Mouse (Mus musculus) gastrocnemius, adult 2 months (tissue): Measurements from ENCODE around the gene Sgms2. TPM values are rescaled to one million over a fixed set of nuclear protein-coding genes. Genes with fewer than 3 reads are reported as not detected.

Experiments used
- DNase-seq: peaks from one replicate; pipeline ENCODE4 v3.0.0; 2022
- H3K27ac ChIP-seq: fragments of 200-600 bp; 2 replicates; pipeline ENCODE4 v1.8.1; 2022; ENCODE audit warnings: mild to moderate bottlenecking
- H3K4me3 ChIP-seq: fragments of 200-600 bp; 2 replicates; pipeline ENCODE4 v1.8.1; 2022; ENCODE audit warnings: mild to moderate bottlenecking, moderate library complexity
- CTCF ChIP-seq: fragments of 200-600 bp; IDR thresholded peaks from 2 replicates; pipeline ENCODE4 v1.8.1; 2022; ENCODE audit warnings: antibody characterized with exemption, mild to moderate bottlenecking, moderate library complexity
- intact Hi-C: fragments of 180-260 bp; cut with DNase I; formaldehyde crosslinking; loops from one replicate; pipeline ENCODE4 v1.15.1; 2025
- total RNA-seq, 2 experiments: library from RNA; stranded (reverse); gene quantifications; 2 replicates each; pipeline ENCODE4 v1.2.3; 2021

The Sgms2 gene
- total RNA-seq, 2 experiments from 2014 or later, result 1.7 to 2.4 TPM

DNA sequence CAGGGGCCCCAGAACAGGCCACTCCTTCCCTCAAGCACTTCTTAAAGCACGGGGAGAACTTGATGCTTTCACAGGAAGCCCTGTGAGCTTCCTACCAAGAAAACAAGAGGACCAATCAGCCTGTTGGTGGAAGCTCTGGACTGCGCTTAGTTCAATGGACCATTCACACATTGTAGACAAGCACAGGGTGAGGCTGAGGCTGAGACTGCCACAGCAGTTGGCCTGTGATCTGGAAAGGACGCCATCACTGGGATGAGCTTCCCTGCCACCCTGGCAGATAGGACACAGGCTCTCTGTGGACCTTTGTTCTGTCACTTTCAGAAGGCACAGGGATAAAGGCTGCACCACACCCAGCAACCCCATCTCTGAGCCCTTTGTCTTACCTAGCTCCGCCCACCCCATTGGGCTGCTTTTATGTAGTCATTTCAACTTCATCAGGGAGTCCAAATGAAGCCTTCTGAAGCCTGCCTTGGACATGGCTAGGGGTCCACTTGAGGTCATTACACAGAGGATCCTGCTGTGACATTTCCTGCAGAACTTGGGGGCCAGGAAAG is 175.2 kb downstream of the Sgms2 start:
- Histone ChIP-seq H3K27ac (no peak overlapping the region), H3K4me3 (no peak overlapping the region)
- intact Hi-C loops, result no loop called here
- no peak for TF ChIP-seq CTCF
- no peak for DNase-seq

DNA sequence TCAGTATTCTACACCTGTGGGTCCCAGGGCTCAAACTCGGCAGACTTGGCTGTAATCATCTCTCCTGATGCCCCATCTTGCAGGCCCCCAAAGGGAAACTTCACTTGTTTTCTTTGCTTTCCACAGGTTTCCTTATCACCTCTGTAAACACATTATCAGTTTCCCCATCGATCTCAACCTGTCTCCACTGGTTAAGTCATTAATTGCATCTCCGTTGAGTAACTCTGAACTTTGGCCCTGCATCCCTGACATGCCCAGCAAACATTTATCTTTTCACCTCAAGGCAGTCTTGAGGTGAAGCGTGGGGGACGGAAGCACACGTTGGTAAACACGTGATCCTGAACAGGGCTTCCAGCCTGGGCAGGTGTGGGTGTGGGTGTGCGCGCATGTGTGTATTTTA is 178.9 kb downstream of the Sgms2 start:
- Histone ChIP-seq H3K27ac (no peak overlapping the region), H3K4me3 (no peak overlapping the region)
- intact Hi-C loops, result no loop called here
- no peak for DNase-seq
- TF ChIP-seq CTCF, result no peak

DNA sequence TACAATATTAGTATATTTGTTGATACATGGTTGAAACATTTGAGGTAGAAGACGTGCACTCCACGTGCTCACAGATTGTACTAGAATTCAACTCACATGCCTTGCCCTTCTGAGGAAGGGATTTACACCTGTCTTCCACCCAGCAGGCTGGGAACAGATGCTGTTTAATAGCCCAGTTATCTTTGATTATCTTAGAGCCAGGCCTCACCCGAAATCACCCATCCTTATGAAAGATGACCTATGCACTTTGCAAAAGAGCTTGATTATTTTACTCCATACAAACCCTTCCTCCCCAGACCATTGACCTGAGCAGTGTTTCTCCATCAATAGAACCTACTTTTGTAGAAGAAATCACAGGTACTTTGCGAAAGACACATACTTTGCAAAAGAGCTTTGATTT is 180.6 kb downstream of the Sgms2 start:
- H3K27ac ChIP-seq, result no peak overlapping the region
- H3K4me3 ChIP-seq, result no peak overlapping the region
- TF ChIP-seq CTCF, result no peak
- DNase-seq, result no peak
- intact Hi-C loops, result no loop called here

DNA sequence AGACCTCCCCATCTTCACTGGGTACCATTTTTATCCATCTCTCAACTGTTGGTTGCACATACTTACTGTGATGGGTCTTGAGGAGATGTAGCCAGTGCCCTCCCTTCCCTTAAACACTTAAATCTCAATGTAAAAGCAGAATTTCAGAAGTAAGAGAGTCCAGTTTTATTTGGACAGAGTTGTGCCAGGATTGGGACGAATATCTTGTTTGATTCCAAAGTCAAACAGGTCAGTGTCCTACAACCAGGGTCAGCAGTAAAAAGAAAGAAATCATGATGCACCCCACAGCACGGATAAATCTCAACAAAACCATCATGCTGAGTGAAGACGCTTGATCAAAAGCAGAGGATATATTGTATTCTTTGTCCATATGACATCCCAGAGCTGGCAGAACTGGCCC is 183.4 kb downstream of the Sgms2 start:
- no peak for TF ChIP-seq CTCF
- no peak overlapping the region for H3K27ac ChIP-seq
- intact Hi-C loops, result no loop called here
- H3K4me3 ChIP-seq, result no peak overlapping the region
- no peak for DNase-seq

DNA sequence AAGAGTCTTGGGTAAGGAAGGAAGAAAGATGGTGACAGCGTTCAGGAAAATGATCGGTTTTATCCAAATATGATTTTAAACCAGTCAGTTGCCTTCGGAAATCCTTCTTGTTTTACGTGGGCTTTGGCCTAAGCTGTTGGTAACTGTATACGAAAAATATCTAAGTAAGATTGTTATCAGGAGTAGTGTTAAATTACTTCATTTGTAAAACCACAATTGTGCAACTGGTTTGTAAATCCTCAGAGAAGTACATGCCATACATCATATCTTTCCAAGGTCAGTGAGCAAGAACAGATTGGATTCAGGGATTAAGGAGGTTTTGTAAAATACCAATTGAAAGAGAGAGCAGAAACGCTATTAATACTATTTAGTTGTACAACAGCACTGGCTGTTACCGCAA is 185.0 kb downstream of the Sgms2 start:
- no peak overlapping the region for H3K4me3 ChIP-seq
- DNase-seq, result no peak
- intact Hi-C loops, result no loop called here
- no peak overlapping the region for H3K27ac ChIP-seq
- TF ChIP-seq CTCF, result no peak

DNA sequence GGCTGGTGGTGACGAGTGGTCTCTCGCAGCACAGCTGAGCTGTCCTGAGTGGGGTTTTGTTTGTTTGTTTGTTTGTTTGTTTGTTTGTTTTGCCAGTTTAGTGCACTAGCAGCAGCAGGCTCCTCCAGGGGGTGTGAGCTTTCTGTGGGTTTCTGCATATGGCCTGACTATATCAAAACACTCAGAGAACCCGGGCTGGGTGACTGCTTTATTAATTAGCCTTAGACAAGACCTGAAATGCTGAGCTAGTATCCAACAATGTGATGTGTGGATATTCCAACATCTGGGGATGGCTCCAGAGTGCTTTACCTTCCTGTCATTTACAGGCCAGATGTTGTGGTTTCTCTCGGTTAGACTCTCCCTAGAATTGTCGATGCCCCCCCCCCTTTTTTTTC is 187.9 kb downstream of the Sgms2 start:
- H3K27ac ChIP-seq, result peak overlapping the region; percentile 94
- no peak for TF ChIP-seq CTCF
- intact Hi-C loops, result no loop called here

DNA sequence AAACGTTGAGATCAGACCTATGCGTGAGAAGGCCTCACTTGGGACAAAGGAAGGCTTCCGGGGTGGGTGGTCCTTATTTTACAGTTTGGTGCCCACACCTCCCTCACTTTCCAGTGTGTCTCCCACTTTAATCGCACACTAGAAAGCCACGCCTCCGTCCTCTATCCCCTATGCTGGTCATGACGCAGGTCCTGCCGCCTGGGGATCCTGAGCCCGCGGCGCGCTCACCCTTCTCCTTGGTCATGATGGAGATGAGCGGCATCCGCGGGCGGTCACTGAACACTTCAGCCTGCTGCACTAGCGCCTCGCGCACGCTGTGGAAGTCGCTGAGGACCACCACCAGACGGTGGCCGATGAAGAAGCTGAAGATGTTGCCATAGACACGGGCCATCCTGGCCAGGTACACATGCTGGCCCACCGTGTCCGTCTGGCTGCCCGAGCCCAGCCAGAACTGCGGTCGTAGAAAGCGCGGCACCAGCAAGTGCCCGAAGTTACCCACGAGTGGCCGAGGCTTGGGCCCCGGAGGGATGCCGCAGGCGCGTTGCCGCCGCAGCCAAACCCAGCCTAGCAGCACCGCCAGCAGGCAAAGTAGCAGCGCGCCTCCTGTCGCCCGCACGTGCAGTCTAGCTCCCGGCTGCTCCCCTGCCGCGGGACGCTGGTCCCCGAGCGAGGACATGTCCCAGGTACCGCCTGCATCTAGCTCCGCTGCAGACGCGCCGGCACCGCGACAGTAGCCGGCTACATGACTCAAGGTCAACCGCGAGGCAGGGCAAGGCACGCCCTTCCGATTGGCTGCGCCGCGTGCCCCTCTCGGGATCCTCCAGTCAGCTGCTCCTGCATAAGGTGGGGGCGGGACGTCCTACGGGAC is 188.5 kb downstream of the Sgms2 start, which contains the start of gene Cyp2u1:
Cyp2u1 (minus strand) TSS at position 776 of the 868 bp plus-strand sequence.
- peak; percentile 14; the same call in 1 of the 2 replicates for TF ChIP-seq CTCF
- H3K27ac ChIP-seq, result peak within 1 kb of the TSS; percentile 94
- intact Hi-C loops, result no loop called here
- DNase-seq, result peak; percentile 96
- peak within 1 kb of the TSS; percentile 99 for H3K4me3 ChIP-seq

More for the DNA sequence above, 187.9 kb downstream of the Sgms2 start:
- DNase-seq, result no peak
- peak overlapping the region; percentile 99 for H3K4me3 ChIP-seq

DNA sequence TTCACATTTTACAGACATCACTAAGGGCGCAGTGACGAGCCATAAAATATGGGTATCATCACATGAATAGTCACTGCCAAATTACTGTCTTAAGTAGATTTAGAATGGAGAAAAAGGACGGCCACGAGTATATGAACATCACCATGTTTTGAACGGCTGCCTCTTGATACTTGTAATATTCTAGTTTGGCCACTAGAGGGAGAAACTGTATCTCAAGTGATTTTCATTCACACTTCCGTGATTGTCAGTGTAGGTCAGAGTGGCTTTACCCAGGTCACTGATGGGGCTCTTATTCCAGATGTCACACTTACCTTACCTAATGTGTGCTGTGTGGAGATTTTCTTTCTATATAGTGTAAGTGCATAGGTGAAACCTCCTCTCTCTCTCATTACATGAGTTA is 191.3 kb downstream of the Sgms2 start:
- DNase-seq, result no peak
- intact Hi-C loops, result loop anchor here (1.0 kb wide), 1 partner anchor 252 kb away; no protein-coding TSS in a partner anchor
- TF ChIP-seq CTCF, result peak; percentile 79
- no peak overlapping the region for H3K4me3 ChIP-seq
- H3K27ac ChIP-seq, result no peak overlapping the region

DNA sequence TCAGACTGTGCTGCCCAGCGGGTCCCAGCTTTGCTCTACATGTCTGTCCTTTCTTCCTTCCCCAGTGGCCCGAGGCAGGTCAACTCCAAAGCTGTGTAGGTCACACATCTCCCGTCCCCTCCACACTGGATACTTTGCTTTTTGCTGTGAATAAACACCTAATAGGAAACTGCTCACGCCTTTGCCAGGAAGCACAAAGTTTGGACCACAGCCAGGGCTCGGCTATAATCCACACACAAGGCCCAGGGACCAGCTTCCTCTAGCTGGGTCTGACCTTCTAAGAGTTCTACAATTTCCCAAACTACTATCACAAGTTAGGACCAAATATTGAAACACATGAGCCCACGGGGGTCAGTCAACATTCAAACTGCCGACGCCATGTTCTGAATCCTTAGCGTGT is 192.1 kb downstream of the Sgms2 start:
- intact Hi-C loops, result no loop called here
- Histone ChIP-seq H3K4me3 (no peak overlapping the region), H3K27ac (no peak overlapping the region)
- no peak for TF ChIP-seq CTCF
- DNase-seq, result no peak

DNA sequence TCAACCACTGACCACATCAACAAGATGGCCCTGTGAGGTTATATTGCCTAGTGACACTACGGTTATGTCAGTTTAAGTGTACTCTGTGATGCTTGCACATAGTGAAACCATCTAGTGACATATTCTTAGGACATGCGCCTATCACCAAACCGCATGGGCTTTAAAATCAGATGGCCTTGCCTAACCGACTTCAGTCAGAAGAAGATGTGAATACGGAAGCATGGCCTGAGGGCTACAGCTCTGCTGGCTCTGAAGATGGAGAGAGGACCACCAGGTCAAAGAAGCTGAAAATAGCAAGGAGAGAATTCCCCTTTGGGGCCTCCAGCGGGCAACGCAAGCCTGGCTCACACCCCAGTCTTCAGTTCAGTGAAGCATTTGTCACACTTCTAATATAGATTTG is 194.3 kb downstream of the Sgms2 start:
- Histone ChIP-seq H3K4me3 (no peak overlapping the region), H3K27ac (no peak overlapping the region)
- no peak for DNase-seq
- intact Hi-C loops, result no loop called here
- TF ChIP-seq CTCF, result no peak

DNA sequence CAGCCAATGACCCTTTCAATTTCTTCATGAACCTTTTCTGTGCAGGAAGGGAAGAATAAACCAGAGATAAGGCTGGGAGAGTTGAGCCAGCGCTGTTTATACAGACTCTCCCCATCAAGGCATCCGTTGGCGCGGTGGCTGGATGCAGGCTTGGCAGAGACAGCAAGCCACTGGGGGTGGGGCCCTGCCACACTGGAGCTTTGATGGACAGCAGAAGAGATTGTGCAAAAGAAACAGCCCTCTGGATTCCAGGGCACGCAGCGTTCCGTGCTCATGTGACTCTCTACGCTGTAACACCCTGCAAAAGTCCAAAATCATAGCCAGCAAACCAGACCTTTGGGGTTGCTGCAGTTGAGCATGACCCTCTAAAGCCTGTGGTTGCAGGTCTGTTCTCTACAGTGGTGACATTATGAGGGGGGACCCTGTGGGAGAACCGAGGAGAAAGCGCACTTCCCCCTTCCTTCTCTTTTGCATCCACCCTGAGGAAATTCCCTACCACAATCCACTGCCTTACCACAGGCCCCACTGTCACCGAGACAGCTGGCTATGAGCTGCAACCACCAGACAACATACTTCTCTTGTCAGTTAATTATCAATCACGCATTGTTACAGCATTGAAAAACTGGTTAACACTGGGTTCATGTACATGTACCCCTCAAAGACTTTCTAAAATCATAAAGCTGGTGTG is 195.6 kb downstream of the Sgms2 start:
- DNase-seq, result no peak
- no peak for TF ChIP-seq CTCF
- intact Hi-C loops, result no loop called here
- Histone ChIP-seq H3K27ac (no peak overlapping the region), H3K4me3 (no peak overlapping the region)

DNA sequence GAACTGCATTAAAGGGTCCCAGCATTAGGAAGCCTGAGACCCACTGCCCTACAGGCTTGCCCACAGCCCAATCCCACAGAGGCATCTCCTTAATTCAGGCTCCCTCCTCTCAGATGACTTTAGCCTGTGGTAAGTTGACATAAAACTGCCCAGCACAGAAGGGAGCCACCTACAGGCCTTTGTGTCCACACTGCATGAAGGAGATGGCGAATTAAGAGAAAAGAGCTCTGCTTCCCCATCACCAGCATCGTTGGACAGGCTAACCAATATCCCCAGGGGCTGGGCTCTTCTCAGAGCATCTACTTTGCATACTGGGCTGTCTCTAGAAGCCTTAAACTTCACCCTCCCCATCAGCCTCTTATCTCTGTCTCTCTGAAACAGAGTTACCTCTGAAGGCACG is 196.7 kb downstream of the Sgms2 start:
- H3K27ac ChIP-seq, result no peak overlapping the region
- peak; percentile 16; the same call in 1 of the 2 replicates for TF ChIP-seq CTCF

DNA sequence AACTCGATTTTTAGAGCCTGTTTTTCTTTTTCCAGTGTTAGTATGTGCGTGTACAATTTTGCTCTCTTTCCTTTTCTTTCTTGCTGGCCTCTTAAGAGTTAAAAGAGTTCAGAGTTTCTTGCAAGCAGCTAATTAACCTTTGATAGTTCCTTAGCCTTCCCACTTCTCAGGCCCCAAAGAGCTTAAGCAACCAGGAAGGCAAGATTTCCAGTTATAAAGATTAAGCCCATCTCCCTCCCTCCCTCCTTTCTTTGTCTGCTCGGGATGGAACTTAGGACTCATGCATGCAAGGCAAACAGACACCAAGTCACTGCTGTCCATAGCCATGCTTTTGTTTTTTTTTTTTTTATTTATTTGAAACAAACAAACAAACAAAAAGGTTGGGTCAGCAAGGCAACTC is 198.3 kb downstream of the Sgms2 start:
- TF ChIP-seq CTCF, result no peak
- Histone ChIP-seq H3K4me3 (no peak overlapping the region), H3K27ac (no peak overlapping the region)
- no peak for DNase-seq
- intact Hi-C loops, result no loop called here

More for the DNA sequence above, 196.7 kb downstream of the Sgms2 start:
- intact Hi-C loops, result no loop called here
- no peak for DNase-seq
- no peak overlapping the region for H3K4me3 ChIP-seq
